Mouse (Mus musculus): ENCODE results near the gene Arhgef18. TPM values are rescaled to one million over a fixed set of nuclear protein-coding genes. Genes with fewer than 3 reads are reported as not detected.

Gene Arhgef18
- polyA plus RNA-seq, 1 experiment from 2014 or later = 10.3 TPM

- Histone ChIP-seq H3K4me1 (no peaks in the 10 kb centered on the region), H3K27me3 (no peaks in the 10 kb centered on the region), H3K36me3 (peaks cover 29% of the 10 kb centered on the region), H3K27ac (no peak overlapping the region), H3K9me3 (no peaks in the 10 kb centered on the region), H3K9ac (no peak overlapping the region), H3K4me3 (no peak overlapping the region), H3K4me2 (no peak overlapping the region)
- 31% methylated on average over 2 of the region's 2 CpGs for WGBS
- no peak for ATAC-seq (ENCODE audit: insufficient number of reproducible peaks, insufficient read depth, low FRiP score, low TSS enrichment, low read depth)
These were observed 7.7 kb downstream of the Arhgef18 start for GRCm38 (mm10) chr8:3400509-3400908.

GRCm38 (mm10) chr8:3407417-3407816 lies 14.6 kb downstream of the Arhgef18 start:
- Histone ChIP-seq H3K27me3 (no peaks in the 10 kb centered on the region), H3K9ac (no peak overlapping the region), H3K4me1 (no peaks in the 10 kb centered on the region), H3K4me3 (no peak overlapping the region), H3K4me2 (no peak overlapping the region), H3K27ac (no peak overlapping the region), H3K9me3 (no peaks in the 10 kb centered on the region), H3K36me3 (peaks cover 8% of the 10 kb centered on the region)
- no peak for ATAC-seq (ENCODE audit: insufficient number of reproducible peaks, insufficient read depth, low FRiP score, low TSS enrichment, low read depth)
- WGBS = 79% methylated on average over 3 of the region's 3 CpGs

GRCm38 (mm10) chr8:3411085-3411484 lies 18.3 kb downstream of the Arhgef18 start:
- no peak overlapping the region for H3K27ac ChIP-seq
- no peak overlapping the region for H3K9ac ChIP-seq
- H3K4me2 ChIP-seq = no peak overlapping the region
- H3K4me3 ChIP-seq = no peak overlapping the region
- H3K27me3 ChIP-seq = no peaks in the 10 kb centered on the region
- no peaks in the 10 kb centered on the region for H3K9me3 ChIP-seq
- peaks cover 4% of the 10 kb centered on the region; the same call in 1 of the 2 replicates for H3K4me1 ChIP-seq
- no peak for ATAC-seq (ENCODE audit: insufficient number of reproducible peaks, insufficient read depth, low FRiP score, low TSS enrichment, low read depth)
- H3K36me3 ChIP-seq = peaks cover 4% of the 10 kb centered on the region
- 69% methylated on average over 2 of the region's 2 CpGs for WGBS

GRCm38 (mm10) chr8:3411901-3412301 lies 19.1 kb downstream of the Arhgef18 start:
- Histone ChIP-seq H3K4me1 (peaks cover 5% of the 10 kb centered on the region; the same call in 1 of the 2 replicates), H3K9me3 (no peaks in the 10 kb centered on the region), H3K4me3 (no peak overlapping the region), H3K9ac (no peak overlapping the region), H3K27ac (no peak overlapping the region), H3K27me3 (no peaks in the 10 kb centered on the region), H3K36me3 (peaks cover 2% of the 10 kb centered on the region; the same call in 1 of the 2 replicates), H3K4me2 (no peak overlapping the region)
- 84% methylated on average over 7 of the region's 7 CpGs for WGBS
- no peak for ATAC-seq (ENCODE audit: insufficient number of reproducible peaks, insufficient read depth, low FRiP score, low TSS enrichment, low read depth)

- no peaks in the 10 kb centered on the region for H3K9me3 ChIP-seq
- H3K36me3 ChIP-seq = peaks cover 2% of the 10 kb centered on the region; the same call in 1 of the 2 replicates
- no peak overlapping the region for H3K27ac ChIP-seq
- peaks cover 14% of the 10 kb centered on the region for H3K4me1 ChIP-seq
- no peak for ATAC-seq (ENCODE audit: insufficient number of reproducible peaks, insufficient read depth, low FRiP score, low TSS enrichment, low read depth)
- WGBS = 95% methylated on average over 1 of the region's 1 CpGs
- H3K27me3 ChIP-seq = no peaks in the 10 kb centered on the region
- no peak overlapping the region for H3K9ac ChIP-seq
- H3K4me3 ChIP-seq = no peak overlapping the region
- no peak overlapping the region for H3K4me2 ChIP-seq
These were observed 20.0 kb downstream of the Arhgef18 start for GRCm38 (mm10) chr8:3412816-3413215.

- Histone ChIP-seq H3K4me3 (no peak overlapping the region), H3K9ac (no peak overlapping the region), H3K4me2 (no peak overlapping the region), H3K4me1 (peaks cover 15% of the 10 kb centered on the region), H3K27me3 (no peaks in the 10 kb centered on the region), H3K9me3 (no peaks in the 10 kb centered on the region), H3K36me3 (peaks cover 2% of the 10 kb centered on the region; the same call in 1 of the 2 replicates), H3K27ac (no peak overlapping the region)
- WGBS = 68% methylated on average over 6 of the region's 6 CpGs
- no peak for ATAC-seq (ENCODE audit: insufficient number of reproducible peaks, insufficient read depth, low FRiP score, low TSS enrichment, low read depth)
These were observed 21.9 kb downstream of the Arhgef18 start for GRCm38 (mm10) chr8:3414639-3415190.

- Histone ChIP-seq H3K4me3 (no peak overlapping the region), H3K4me1 (peaks cover 15% of the 10 kb centered on the region), H3K9me3 (no peaks in the 10 kb centered on the region), H3K27me3 (no peaks in the 10 kb centered on the region), H3K36me3 (peaks cover 2% of the 10 kb centered on the region; the same call in 1 of the 2 replicates), H3K27ac (no peak overlapping the region), H3K9ac (no peak overlapping the region), H3K4me2 (no peak overlapping the region)
- 75% methylated on average over 4 of the region's 4 CpGs for WGBS
- ATAC-seq (ENCODE audit: insufficient number of reproducible peaks, insufficient read depth, low FRiP score, low TSS enrichment, low read depth) = no peak
These were observed 22.5 kb downstream of the Arhgef18 start for GRCm38 (mm10) chr8:3415259-3415658.

GRCm38 (mm10) chr8:3415661-3416060 lies 22.9 kb downstream of the Arhgef18 start:
- no peak overlapping the region for H3K4me3 ChIP-seq
- no peaks in the 10 kb centered on the region for H3K27me3 ChIP-seq
- no peak for ATAC-seq (ENCODE audit: insufficient number of reproducible peaks, insufficient read depth, low FRiP score, low TSS enrichment, low read depth)
- peaks cover 2% of the 10 kb centered on the region; the same call in 1 of the 2 replicates for H3K36me3 ChIP-seq
- H3K4me2 ChIP-seq = no peak overlapping the region
- WGBS = 88% methylated on average over 6 of the region's 6 CpGs
- peaks cover 15% of the 10 kb centered on the region for H3K4me1 ChIP-seq
- H3K9me3 ChIP-seq = no peaks in the 10 kb centered on the region
- H3K9ac ChIP-seq = no peak overlapping the region
- no peak overlapping the region for H3K27ac ChIP-seq

- no peak overlapping the region for H3K9ac ChIP-seq
- peaks cover 15% of the 10 kb centered on the region for H3K4me1 ChIP-seq
- H3K4me2 ChIP-seq = no peak overlapping the region
- H3K36me3 ChIP-seq = peaks cover 2% of the 10 kb centered on the region; the same call in 1 of the 2 replicates
- H3K4me3 ChIP-seq = no peak overlapping the region
- no peaks in the 10 kb centered on the region for H3K27me3 ChIP-seq
- ATAC-seq (ENCODE audit: insufficient number of reproducible peaks, insufficient read depth, low FRiP score, low TSS enrichment, low read depth) = no peak
- no peak overlapping the region for H3K27ac ChIP-seq
- no peaks in the 10 kb centered on the region for H3K9me3 ChIP-seq
- 41% methylated on average over 4 of the region's 4 CpGs for WGBS
These were observed 24.0 kb downstream of the Arhgef18 start for GRCm38 (mm10) chr8:3416846-3417245.

GRCm38 (mm10) chr8:3417455-3417854 lies 24.6 kb downstream of the Arhgef18 start:
- H3K9ac ChIP-seq = no peak overlapping the region
- no peak for ATAC-seq (ENCODE audit: insufficient number of reproducible peaks, insufficient read depth, low FRiP score, low TSS enrichment, low read depth)
- H3K27ac ChIP-seq = no peak overlapping the region; the same call in 1 of the 2 replicates
- peaks cover 2% of the 10 kb centered on the region; the same call in 1 of the 2 replicates for H3K36me3 ChIP-seq
- H3K4me3 ChIP-seq = no peak overlapping the region
- H3K27me3 ChIP-seq = no peaks in the 10 kb centered on the region
- no peak overlapping the region for H3K4me2 ChIP-seq
- peaks cover 15% of the 10 kb centered on the region for H3K4me1 ChIP-seq
- H3K9me3 ChIP-seq = no peaks in the 10 kb centered on the region
- WGBS = 11% methylated on average over 8 of the region's 8 CpGs

GRCm38 (mm10) chr8:3418101-3418500 lies 25.3 kb downstream of the Arhgef18 start:
- H3K4me3 ChIP-seq = no peak overlapping the region
- no peaks in the 10 kb centered on the region for H3K9me3 ChIP-seq
- WGBS = 74% methylated on average over 1 of the region's 1 CpGs
- no peaks in the 10 kb centered on the region for H3K27me3 ChIP-seq
- no peak for ATAC-seq (ENCODE audit: insufficient number of reproducible peaks, insufficient read depth, low FRiP score, low TSS enrichment, low read depth)
- H3K27ac ChIP-seq = no peak overlapping the region
- peaks cover 2% of the 10 kb centered on the region; the same call in 1 of the 2 replicates for H3K36me3 ChIP-seq
- H3K4me2 ChIP-seq = no peak overlapping the region
- peaks cover 15% of the 10 kb centered on the region for H3K4me1 ChIP-seq
- no peak overlapping the region for H3K9ac ChIP-seq

GRCm38 (mm10) chr8:3420105-3420706 lies 27.4 kb downstream of the Arhgef18 start:
- H3K4me3 ChIP-seq = no peak overlapping the region
- WGBS = 75% methylated on average over 10 of the region's 10 CpGs
- H3K4me2 ChIP-seq = no peak overlapping the region
- no peak overlapping the region for H3K27ac ChIP-seq
- H3K27me3 ChIP-seq = no peaks in the 10 kb centered on the region
- H3K9ac ChIP-seq = no peak overlapping the region
- H3K4me1 ChIP-seq = peaks cover 12% of the 10 kb centered on the region
- no peak for ATAC-seq (ENCODE audit: insufficient number of reproducible peaks, insufficient read depth, low FRiP score, low TSS enrichment, low read depth)
- H3K9me3 ChIP-seq = no peaks in the 10 kb centered on the region
- peaks cover 2% of the 10 kb centered on the region; the same call in 1 of the 2 replicates for H3K36me3 ChIP-seq
